Mouse (Mus musculus): ENCODE measurements at regions not wholly inside any gene's neighbourhood (a gene's known extent, or its start where the extent isn't known, plus 50 kb on each side); places are given as distances from the start of the nearest gene placed in this dataset.

GRCm38 (mm10) chr16:60815628-60816414 is 210.5 kb upstream of the Epha6 start:
- no peaks in the 10 kb centered on the region for H3K9me3 ChIP-seq (replicated peaks)
- no peaks in the 10 kb centered on the region for H3K27me3 ChIP-seq
- no peaks in the 10 kb centered on the region for H3K4me1 ChIP-seq
- H3K27ac ChIP-seq, result no peak overlapping the region
- no peak overlapping the region for H3K4me2 ChIP-seq
- H3K9ac ChIP-seq, result no peak overlapping the region
- no peaks in the 10 kb centered on the region for H3K36me3 ChIP-seq (ENCODE audit: poor library complexity, severe bottlenecking)
- H3K4me3 ChIP-seq, result no peak overlapping the region
- 50% methylated on average over 5 of the region's 5 CpGs for WGBS
- peak; percentile 68 for ATAC-seq

- Histone ChIP-seq H3K9ac (no peak overlapping the region), H3K4me2 (no peak overlapping the region), H3K9me3 (replicated peaks) (no peaks in the 10 kb centered on the region), H3K27me3 (no peaks in the 10 kb centered on the region), H3K4me3 (no peak overlapping the region), H3K27ac (no peak overlapping the region), H3K4me1 (no peaks in the 10 kb centered on the region), H3K36me3 (ENCODE audit: poor library complexity, severe bottlenecking) (no peaks in the 10 kb centered on the region)
- ATAC-seq, result no peak
- WGBS, result 79% methylated on average over 4 of the region's 4 CpGs
These were observed 195.4 kb upstream of the Epha6 start for GRCm38 (mm10) chr16:60800746-60801145.
